Mouse (Mus musculus): ENCODE data around the gene Frrs1l. TPM values are rescaled to one million over a fixed set of nuclear protein-coding genes. Genes with fewer than 3 reads are reported as not detected.
A peak's percentile ranks its signal among the peaks of the same experiment; 100 is the strongest.

The Frrs1l gene
- polyA plus RNA-seq, 1 experiment from 2014 or later: 23.8 TPM

DNA sequence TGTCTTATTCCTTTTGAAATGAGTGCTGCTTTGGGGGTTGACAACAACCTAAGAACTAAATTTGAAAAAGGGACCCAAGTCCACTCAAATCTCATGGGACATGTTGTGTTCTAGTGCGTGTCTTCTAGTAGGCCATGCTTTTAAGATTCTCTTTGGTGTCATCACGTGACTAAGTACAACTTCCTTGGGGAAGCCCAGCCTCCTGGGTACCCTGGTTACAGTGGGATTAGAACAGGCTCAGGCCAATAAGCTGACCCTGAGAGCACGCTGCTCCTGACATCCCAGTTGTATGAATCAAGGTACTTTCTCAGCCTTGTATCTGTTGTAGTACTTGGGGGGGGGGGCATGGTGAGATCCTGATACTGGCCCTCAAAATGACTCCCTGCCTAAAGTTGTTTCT lies 38.5 kb downstream of the Frrs1l start:
- H3K9me3 ChIP-seq (replicated peaks; ENCODE audit: control insufficient read depth, low read length, poor library complexity, severe bottlenecking): no peaks in the 10 kb centered on the region
- H3K4me2 ChIP-seq (ENCODE audit: low read length): no peak overlapping the region
- no peaks in the 10 kb centered on the region for H3K27me3 ChIP-seq (ENCODE audit: control insufficient read depth, insufficient read depth, low read depth, low read length)
- no peak for ATAC-seq
- no peak overlapping the region for H3K4me3 ChIP-seq (ENCODE audit: low read depth, low read length)
- no peaks in the 10 kb centered on the region for H3K36me3 ChIP-seq (ENCODE audit: control insufficient read depth, insufficient read depth, low read length)
- no peak overlapping the region for H3K9ac ChIP-seq (ENCODE audit: low read depth, low read length)
- H3K4me1 ChIP-seq (ENCODE audit: control insufficient read depth, insufficient read depth, low read length): peaks cover 5% of the 10 kb centered on the region; the same call in 1 of the 2 replicates
- no peak overlapping the region for H3K27ac ChIP-seq (ENCODE audit: low read length)
- WGBS: 83% methylated on average over 3 of the region's 3 CpGs

DNA sequence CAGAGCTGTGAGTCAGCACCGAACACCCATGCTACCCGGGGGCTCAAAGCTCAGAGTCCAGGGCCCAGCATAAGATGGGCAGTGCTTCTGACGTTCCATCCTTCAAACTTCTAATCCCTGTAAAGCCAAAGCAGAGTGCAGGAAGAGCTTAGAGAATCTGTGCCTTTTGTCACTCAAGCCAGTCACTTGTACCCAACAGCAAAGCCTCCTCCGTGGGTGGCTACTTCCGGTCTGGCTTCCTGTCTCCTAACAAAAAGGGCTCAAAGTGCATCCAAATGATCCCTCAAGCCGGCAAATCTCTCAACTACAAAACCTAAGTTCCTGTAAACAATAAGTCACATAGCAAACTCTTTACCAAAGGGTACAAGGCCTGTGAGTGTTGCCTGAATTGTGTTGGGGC lies 40.7 kb downstream of the Frrs1l start:
- 64% methylated on average over 6 of the region's 6 CpGs for WGBS
- H3K4me1 ChIP-seq (ENCODE audit: control insufficient read depth, insufficient read depth, low read length): peaks cover 22% of the 10 kb centered on the region
- H3K27ac ChIP-seq (ENCODE audit: low read length): no peak overlapping the region
- ATAC-seq: no peak
- H3K27me3 ChIP-seq (ENCODE audit: control insufficient read depth, insufficient read depth, low read depth, low read length): no peaks in the 10 kb centered on the region
- no peak overlapping the region for H3K4me2 ChIP-seq (ENCODE audit: low read length)
- no peaks in the 10 kb centered on the region for H3K9me3 ChIP-seq (replicated peaks; ENCODE audit: control insufficient read depth, low read length, poor library complexity, severe bottlenecking)
- H3K9ac ChIP-seq (ENCODE audit: low read depth, low read length): no peak overlapping the region
- H3K36me3 ChIP-seq (ENCODE audit: control insufficient read depth, insufficient read depth, low read length): no peaks in the 10 kb centered on the region
- H3K4me3 ChIP-seq (ENCODE audit: low read depth, low read length): no peak overlapping the region

GRCm38 (mm10) chr4:56946641-56947640 lies 43.2 kb downstream of the Frrs1l start, which contains the start of gene Tmem245:
Gene Tmem245 (minus strand): TSS chr4:56947437.
- H3K27me3 ChIP-seq (ENCODE audit: control insufficient read depth, insufficient read depth, low read depth, low read length): no peaks in the 10 kb centered on the region
- peaks cover 29% of the 10 kb centered on the region for H3K4me1 ChIP-seq (ENCODE audit: control insufficient read depth, insufficient read depth, low read length)
- no peaks in the 10 kb centered on the region for H3K36me3 ChIP-seq (ENCODE audit: control insufficient read depth, insufficient read depth, low read length)
- peak; percentile 97 for ATAC-seq
- peak within 1 kb of the TSS; percentile 88 for H3K4me3 ChIP-seq (ENCODE audit: low read depth, low read length)
- H3K27ac ChIP-seq (ENCODE audit: low read length): peak within 1 kb of the TSS; percentile 91
- no peaks in the 10 kb centered on the region for H3K9me3 ChIP-seq (replicated peaks; ENCODE audit: control insufficient read depth, low read length, poor library complexity, severe bottlenecking)
- under 1% methylated on average over 104 of the region's 107 CpGs for WGBS
- H3K4me2 ChIP-seq (ENCODE audit: low read length): peak within 1 kb of the TSS; percentile 92
- H3K9ac ChIP-seq (ENCODE audit: low read depth, low read length): peak within 1 kb of the TSS; percentile 84

- H3K4me3 ChIP-seq (ENCODE audit: low read depth, low read length): peak overlapping the region; percentile 88
- peaks cover 29% of the 10 kb centered on the region for H3K4me1 ChIP-seq (ENCODE audit: control insufficient read depth, insufficient read depth, low read length)
- ATAC-seq: no peak
- no peaks in the 10 kb centered on the region for H3K36me3 ChIP-seq (ENCODE audit: control insufficient read depth, insufficient read depth, low read length)
- no peaks in the 10 kb centered on the region for H3K27me3 ChIP-seq (ENCODE audit: control insufficient read depth, insufficient read depth, low read depth, low read length)
- 2% methylated on average over 14 of the region's 14 CpGs for WGBS
- H3K9ac ChIP-seq (ENCODE audit: low read depth, low read length): peak overlapping the region; percentile 84
- H3K4me2 ChIP-seq (ENCODE audit: low read length): peak overlapping the region; percentile 92
- no peaks in the 10 kb centered on the region for H3K9me3 ChIP-seq (replicated peaks; ENCODE audit: control insufficient read depth, low read length, poor library complexity, severe bottlenecking)
- H3K27ac ChIP-seq (ENCODE audit: low read length): no peak overlapping the region
These were observed 44.0 kb downstream of the Frrs1l start for GRCm38 (mm10) chr4:56946180-56946579.

GRCm38 (mm10) chr4:56944286-56944685 lies 45.9 kb downstream of the Frrs1l start:
- no peak overlapping the region for H3K4me2 ChIP-seq (ENCODE audit: low read length)
- peaks cover 29% of the 10 kb centered on the region for H3K4me1 ChIP-seq (ENCODE audit: control insufficient read depth, insufficient read depth, low read length)
- no peak for ATAC-seq
- 55% methylated on average over 4 of the region's 4 CpGs for WGBS
- no peak overlapping the region for H3K4me3 ChIP-seq (ENCODE audit: low read depth, low read length)
- H3K9ac ChIP-seq (ENCODE audit: low read depth, low read length): no peak overlapping the region
- H3K27ac ChIP-seq (ENCODE audit: low read length): no peak overlapping the region
- no peaks in the 10 kb centered on the region for H3K27me3 ChIP-seq (ENCODE audit: control insufficient read depth, insufficient read depth, low read depth, low read length)
- H3K9me3 ChIP-seq (replicated peaks; ENCODE audit: control insufficient read depth, low read length, poor library complexity, severe bottlenecking): no peaks in the 10 kb centered on the region
- no peaks in the 10 kb centered on the region for H3K36me3 ChIP-seq (ENCODE audit: control insufficient read depth, insufficient read depth, low read length)

DNA sequence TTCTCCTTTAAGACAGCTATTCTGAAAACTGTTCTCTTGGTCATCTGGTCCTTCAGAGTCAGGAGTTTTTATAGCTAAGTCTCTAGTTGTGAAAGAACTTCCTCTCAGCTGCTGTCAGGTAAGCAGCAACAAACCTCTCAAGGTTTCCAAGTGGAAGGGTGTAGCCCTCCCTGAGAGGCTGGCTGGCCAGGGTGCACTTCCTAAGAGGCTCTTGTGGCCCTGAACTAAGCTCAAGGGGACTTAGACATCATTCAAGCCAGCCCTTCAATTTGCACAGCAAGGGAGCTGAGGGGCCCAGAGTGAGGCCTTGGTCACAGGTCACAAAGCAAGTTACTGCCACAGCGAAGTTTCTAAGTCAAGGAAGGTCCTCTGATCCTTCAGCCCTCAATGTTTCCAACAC lies 46.9 kb downstream of the Frrs1l start:
- Histone ChIP-seq H3K4me2 (ENCODE audit: low read length) (no peak overlapping the region), H3K36me3 (ENCODE audit: control insufficient read depth, insufficient read depth, low read length) (no peaks in the 10 kb centered on the region), H3K27me3 (ENCODE audit: control insufficient read depth, insufficient read depth, low read depth, low read length) (no peaks in the 10 kb centered on the region), H3K4me3 (ENCODE audit: low read depth, low read length) (no peak overlapping the region), H3K9me3 (replicated peaks; ENCODE audit: control insufficient read depth, low read length, poor library complexity, severe bottlenecking) (no peaks in the 10 kb centered on the region), H3K4me1 (ENCODE audit: control insufficient read depth, insufficient read depth, low read length) (peaks cover 29% of the 10 kb centered on the region), H3K9ac (ENCODE audit: low read depth, low read length) (no peak overlapping the region), H3K27ac (ENCODE audit: low read length) (no peak overlapping the region)
- no peak for ATAC-seq
- 35% methylated on average over 1 of the region's 1 CpGs for WGBS

GRCm38 (mm10) chr4:56942567-56942966 lies 47.6 kb downstream of the Frrs1l start:
- Histone ChIP-seq H3K27ac (ENCODE audit: low read length) (no peak overlapping the region), H3K36me3 (ENCODE audit: control insufficient read depth, insufficient read depth, low read length) (no peaks in the 10 kb centered on the region), H3K4me3 (ENCODE audit: low read depth, low read length) (no peak overlapping the region), H3K4me2 (ENCODE audit: low read length) (no peak overlapping the region), H3K9me3 (replicated peaks; ENCODE audit: control insufficient read depth, low read length, poor library complexity, severe bottlenecking) (no peaks in the 10 kb centered on the region), H3K27me3 (ENCODE audit: control insufficient read depth, insufficient read depth, low read depth, low read length) (no peaks in the 10 kb centered on the region), H3K4me1 (ENCODE audit: control insufficient read depth, insufficient read depth, low read length) (peaks cover 25% of the 10 kb centered on the region), H3K9ac (ENCODE audit: low read depth, low read length) (no peak overlapping the region)
- WGBS: 61% methylated on average over 1 of the region's 1 CpGs
- no peak for ATAC-seq

- ATAC-seq: no peak
- no peak overlapping the region for H3K27ac ChIP-seq (ENCODE audit: low read length)
- no peaks in the 10 kb centered on the region for H3K27me3 ChIP-seq (ENCODE audit: control insufficient read depth, insufficient read depth, low read depth, low read length)
- H3K36me3 ChIP-seq (ENCODE audit: control insufficient read depth, insufficient read depth, low read length): no peaks in the 10 kb centered on the region
- 28% methylated on average over 4 of the region's 4 CpGs for WGBS
- H3K4me2 ChIP-seq (ENCODE audit: low read length): no peak overlapping the region
- no peaks in the 10 kb centered on the region for H3K9me3 ChIP-seq (replicated peaks; ENCODE audit: control insufficient read depth, low read length, poor library complexity, severe bottlenecking)
- H3K9ac ChIP-seq (ENCODE audit: low read depth, low read length): no peak overlapping the region
- peaks cover 23% of the 10 kb centered on the region for H3K4me1 ChIP-seq (ENCODE audit: control insufficient read depth, insufficient read depth, low read length)
- no peak overlapping the region for H3K4me3 ChIP-seq (ENCODE audit: low read depth, low read length)
These were observed 48.7 kb downstream of the Frrs1l start for GRCm38 (mm10) chr4:56941481-56941880.

GRCm38 (mm10) chr4:56937136-56937535 lies 53.1 kb downstream of the Frrs1l start:
- Histone ChIP-seq H3K36me3 (ENCODE audit: control insufficient read depth, insufficient read depth, low read length) (0 out of 2 replicates have a peak, but pooled peaks cover 2% of the 10 kb centered on the region), H3K4me2 (ENCODE audit: low read length) (no peak overlapping the region), H3K27ac (ENCODE audit: low read length) (no peak overlapping the region), H3K4me3 (ENCODE audit: low read depth, low read length) (no peak overlapping the region), H3K4me1 (ENCODE audit: control insufficient read depth, insufficient read depth, low read length) (no peaks in the 10 kb centered on the region), H3K9ac (ENCODE audit: low read depth, low read length) (no peak overlapping the region), H3K27me3 (ENCODE audit: control insufficient read depth, insufficient read depth, low read depth, low read length) (no peaks in the 10 kb centered on the region), H3K9me3 (replicated peaks; ENCODE audit: control insufficient read depth, low read length, poor library complexity, severe bottlenecking) (no peaks in the 10 kb centered on the region)
- WGBS: 51% methylated on average over 6 of the region's 6 CpGs
- no peak for ATAC-seq

Data from midbrain, embryonic 16.5 days (tissue).